Mouse (Mus musculus) olfactory bulb, adult 2 months (tissue): Measurements from ENCODE around the gene Marcksl1.

Experiments used
- CTCF ChIP-seq: fragments of 200-500 bp; IDR thresholded peaks from 2 replicates; pipeline ENCODE4 v1.5.1; 2012; ENCODE audit warnings: low read depth, mild to moderate bottlenecking, low read length, moderate library complexity; ENCODE audit not compliant: insufficient read depth
- POLR2A ChIP-seq: fragments of 200-500 bp; IDR thresholded peaks from 2 replicates; pipeline ENCODE4 v1.6.1; 2012; ENCODE audit warnings: mild to moderate bottlenecking, low read depth, low read length, moderate library complexity; ENCODE audit not compliant: insufficient read depth

GRCm38 (mm10) chr4:129525338-129525737 is 12.0 kb downstream of the Marcksl1 start:
- no peak for TF ChIP-seq POLR2A
- no peak for TF ChIP-seq CTCF
